Mouse (Mus musculus): Measurements from ENCODE around the gene Recql5.

The Recql5 gene

GRCm38 (mm10) chr11:115900561-115901337, 32.5 kb downstream of the Recql5 start:
- DNase-seq (ENCODE audit: low spot score in 2 of 2), result no peak

- no peak for DNase-seq (ENCODE audit: low spot score in 2 of 2)
Observed at GRCm38 (mm10) chr11:115899486-115900266, 33.6 kb downstream of the Recql5 start, which contains the start of gene Smim5. TSS of gene Smim5 (plus strand) at chr11:115899966.

- peak in 1 of 2 experiments; percentile 61 for DNase-seq (ENCODE audit: low spot score in 2 of 2)
Observed at GRCm38 (mm10) chr11:115898886-115899285, 34.4 kb downstream of the Recql5 start.

- DNase-seq (ENCODE audit: low spot score in 2 of 2), result no peak
Observed at GRCm38 (mm10) chr11:115898446-115898845, 34.8 kb downstream of the Recql5 start.

GRCm38 (mm10) chr11:115894755-115895520, 38.3 kb downstream of the Recql5 start:
- DNase-seq (ENCODE audit: low spot score in 2 of 2), result no peak

DNA sequence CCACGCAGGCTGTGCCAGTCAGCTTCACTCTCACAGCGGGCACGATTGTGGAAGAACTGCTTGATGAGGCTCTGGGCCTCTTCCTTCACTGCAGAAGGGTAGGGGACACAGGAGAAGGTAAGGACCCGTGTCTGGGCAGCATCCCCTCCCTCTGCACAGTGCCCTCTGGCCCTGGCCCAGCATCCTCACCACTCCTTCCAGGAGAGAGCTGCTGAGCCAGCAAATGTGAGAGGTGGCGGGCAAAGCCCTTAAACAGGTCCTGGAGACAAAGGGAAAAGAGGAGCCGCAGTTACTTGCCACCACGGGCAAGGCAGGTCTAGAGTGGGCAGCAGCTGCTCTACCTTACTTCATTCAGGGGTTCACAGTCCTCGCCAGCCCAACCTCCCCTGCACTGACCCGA, 40.2 kb downstream of the Recql5 start:
- DNase-seq (ENCODE audit: low spot score in 2 of 2), result no peak

GRCm38 (mm10) chr11:115892213-115892612, 41.1 kb downstream of the Recql5 start:
- no peak for DNase-seq (ENCODE audit: low spot score in 2 of 2)

- no peak for DNase-seq (ENCODE audit: low spot score in 2 of 2)
Observed at GRCm38 (mm10) chr11:115889159-115889558, 44.1 kb downstream of the Recql5 start.

DNA sequence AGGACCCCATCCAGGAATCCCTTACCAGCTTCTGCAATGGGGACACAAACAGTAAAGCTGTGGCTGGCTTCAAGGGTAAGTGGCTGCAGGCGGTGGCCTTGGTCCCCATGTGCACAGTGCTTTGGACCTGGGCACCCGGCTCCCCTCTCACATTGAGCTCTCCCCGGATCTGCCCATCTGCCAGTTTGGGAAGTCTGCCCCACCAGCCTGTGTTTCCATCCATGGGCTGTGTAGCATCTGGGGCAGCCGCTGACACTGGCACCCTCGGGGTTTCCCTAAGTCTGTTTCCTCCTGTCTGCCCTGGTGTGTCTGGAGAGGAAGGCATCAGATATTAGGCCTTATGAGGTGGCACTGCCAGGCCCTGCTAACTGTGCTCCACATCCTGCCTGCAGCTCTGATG, 45.3 kb downstream of the Recql5 start:
- DNase-seq (ENCODE audit: low spot score in 2 of 2), result peak in 1 of 2 experiments; percentile 24

- DNase-seq (ENCODE audit: low spot score in 2 of 2), result no peak
Observed at GRCm38 (mm10) chr11:115886446-115886845, 46.8 kb downstream of the Recql5 start.

- DNase-seq (ENCODE audit: low spot score in 2 of 2), result no peak
Observed at GRCm38 (mm10) chr11:115885281-115885680, 48.0 kb downstream of the Recql5 start.

DNA sequence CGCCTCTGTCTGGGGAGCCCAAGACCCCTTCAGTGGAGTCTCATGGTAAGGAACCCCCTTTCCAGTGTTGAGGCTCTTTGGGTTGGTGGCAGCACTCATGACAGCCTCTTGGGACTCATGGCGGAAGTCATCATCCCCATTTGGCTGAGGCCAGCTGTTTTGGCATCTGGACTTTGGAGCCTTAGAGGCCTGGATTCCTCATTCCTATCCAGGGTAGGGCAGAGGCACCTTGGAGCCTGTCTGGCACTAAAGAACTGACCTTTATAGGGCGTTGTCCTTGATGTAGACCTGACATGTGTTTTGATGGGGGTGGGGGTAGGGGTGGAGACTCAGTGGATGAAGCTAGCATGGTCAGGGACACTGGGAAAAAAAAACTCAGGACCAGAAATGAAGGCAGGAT, 48.9 kb downstream of the Recql5 start:
- no peak for DNase-seq (ENCODE audit: low spot score in 2 of 2)

DNA sequence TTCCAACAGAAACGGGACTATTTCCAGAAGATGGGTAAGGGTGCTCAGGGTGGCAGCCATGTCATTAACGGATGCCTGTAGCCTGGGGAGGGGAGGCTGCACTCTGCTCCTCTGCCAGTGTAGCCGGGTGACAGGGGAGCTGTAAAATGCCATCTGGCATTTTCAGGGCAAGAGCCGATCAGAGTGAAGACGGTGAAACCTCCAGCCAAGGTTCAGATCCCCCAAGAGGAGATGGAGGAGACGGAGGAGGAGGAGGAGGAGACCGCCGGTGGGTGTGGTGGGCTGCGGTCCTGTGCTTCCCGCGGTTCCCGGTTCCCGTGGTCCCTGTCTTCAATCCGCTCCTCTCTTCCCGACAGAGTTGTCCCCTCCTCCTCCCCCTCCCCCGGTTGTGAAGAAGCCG, 50.0 kb downstream of the Recql5 start:
- DNase-seq (ENCODE audit: low spot score in 2 of 2), result no peak

- DNase-seq (ENCODE audit: low spot score in 2 of 2), result no peak
Observed at GRCm38 (mm10) chr11:115881002-115881401, 52.3 kb downstream of the Recql5 start.

GRCm38 (mm10) chr11:115878071-115878470, 55.2 kb downstream of the Recql5 start:
- no peak for DNase-seq (ENCODE audit: low spot score in 2 of 2)

- no peak for DNase-seq (ENCODE audit: low spot score in 2 of 2)
Observed at GRCm38 (mm10) chr11:115877174-115877755, 56.0 kb downstream of the Recql5 start.

GRCm38 (mm10) chr11:115876438-115876837, 56.8 kb downstream of the Recql5 start:
- no peak for DNase-seq (ENCODE audit: low spot score in 2 of 2)

GRCm38 (mm10) chr11:115875935-115876334, 57.3 kb downstream of the Recql5 start:
- no peak for DNase-seq (ENCODE audit: low spot score in 2 of 2)

DNA sequence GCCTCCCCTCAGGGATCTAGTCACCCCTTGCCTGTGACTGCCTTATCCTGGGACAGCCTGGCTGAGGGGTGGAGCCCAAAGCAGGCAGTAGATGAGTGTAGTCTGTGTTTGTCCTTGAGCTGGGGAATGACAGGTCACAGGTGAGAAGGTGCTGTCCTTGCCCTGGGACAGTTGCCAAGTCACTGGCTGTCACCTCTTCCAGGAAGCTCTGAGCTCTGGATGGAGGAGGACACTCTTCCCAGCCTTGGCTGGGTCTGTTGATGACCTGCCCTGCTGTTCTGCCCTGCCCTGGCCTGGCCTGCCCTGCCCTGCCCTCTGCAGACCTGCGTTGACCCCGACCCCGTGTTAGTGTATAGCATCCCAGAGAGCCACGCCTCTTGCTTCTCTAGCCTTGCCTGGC, 60.8 kb downstream of the Recql5 start:
- DNase-seq (ENCODE audit: low spot score in 2 of 2), result no peak

GRCm38 (mm10) chr11:115869393-115869792, 63.9 kb downstream of the Recql5 start:
- DNase-seq (ENCODE audit: low spot score in 2 of 2), result no peak

DNA sequence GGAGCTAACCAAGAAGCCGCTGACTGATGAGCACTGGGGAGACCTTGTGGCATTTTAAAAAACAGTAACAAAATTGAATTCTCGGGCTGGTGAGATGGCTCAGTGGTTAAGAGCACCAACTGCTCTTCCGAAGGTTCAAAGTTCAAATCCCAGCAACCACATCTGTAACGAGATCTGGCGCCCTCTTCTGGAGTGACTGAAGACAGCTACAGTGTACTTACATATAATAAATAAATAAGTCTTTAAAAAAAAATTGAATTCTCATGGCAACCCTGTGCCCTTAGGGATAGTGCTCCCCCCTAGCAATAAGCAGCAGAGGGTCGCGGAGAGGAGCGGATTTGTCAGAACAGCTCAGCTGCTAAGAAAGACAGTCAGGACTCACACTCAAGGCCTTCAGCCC, 69.4 kb downstream of the Recql5 start:
- DNase-seq (ENCODE audit: low spot score in 2 of 2), result no peak
